Mouse (Mus musculus) embryonic facial prominence, embryonic 10.5 days (tissue): ENCODE measurements around the gene Saysd1. TPM values are rescaled to one million over a fixed set of nuclear protein-coding genes. Genes with fewer than 3 reads are reported as not detected.

ENCODE experiments used
- DNase-seq: peaks from one replicate; pipeline ENCODE4 v3.0.0-alpha.2; 2017; ENCODE audit warnings: low spot score
- H3K27ac ChIP-seq: fragments of 300-500 bp; sonication (generic); replicated peaks from 2 replicates; pipeline ENCODE4 v1.5.1; 2016; ENCODE audit warnings: mild to moderate bottlenecking
- H3K27me3 ChIP-seq: fragments of 300-500 bp; sonication (generic); replicated peaks from 2 replicates; pipeline ENCODE4 v1.6.1; 2016; ENCODE audit warnings: low read depth, mild to moderate bottlenecking; ENCODE audit not compliant: poor library complexity, severe bottlenecking
- H3K36me3 ChIP-seq: fragments of 300-500 bp; sonication (generic); replicated peaks from 2 replicates; pipeline ENCODE4 v1.6.1; 2016; ENCODE audit warnings: mild to moderate bottlenecking, moderate library complexity
- H3K4me1 ChIP-seq: fragments of 300-500 bp; sonication (generic); 2 replicates; pipeline ENCODE4 v1.6.1; 2016
- H3K4me3 ChIP-seq: fragments of 300-500 bp; sonication (generic); 2 replicates; pipeline ENCODE4 v1.5.1; 2016; ENCODE audit warnings: mild to moderate bottlenecking, moderate library complexity
- H3K9me3 ChIP-seq: fragments of 300-500 bp; sonication (generic); 2 replicates; pipeline ENCODE4 v1.6.1; 2016; ENCODE audit warnings: mild to moderate bottlenecking
- WGBS: fragments of 180-500 bp; shearing (Covaris S2); methylation state at CpG from one replicate; pipeline ENCODE4 v1.1.7; 2016; 5-methylcytosine and 5-hydroxymethylcytosine counted together
- polyA plus RNA-seq: library from polyadenylated mRNA; unstranded; fragments of >200 nt; fragmentation: Nextera tagmentation; extraction: Ambion mirVana; gene quantifications from 2 replicates; pipeline ENCODE4 v1.2.1, GENCODE M21; 2016

Gene Saysd1
- polyA plus RNA-seq, 1 experiment from 2014 or later, result 11.1 TPM

- H3K27ac ChIP-seq, result no peak overlapping the region
- no peaks in the 10 kb centered on the region for H3K36me3 ChIP-seq
- no peaks in the 10 kb centered on the region for H3K4me1 ChIP-seq
- no peak overlapping the region for H3K4me3 ChIP-seq
- DNase-seq, result no peak
- H3K9me3 ChIP-seq, result 0 out of 2 replicates have a peak, but pooled peaks cover under 1% of the 10 kb centered on the region
- H3K27me3 ChIP-seq, result no peaks in the 10 kb centered on the region
- WGBS, result 80% methylated on average over 15 of the region's 15 CpGs
These were observed 10.8 kb downstream of the Saysd1 start for GRCm38 (mm10) chr14:20127406-20128087.

- WGBS, result 64% methylated on average over 5 of the region's 5 CpGs
- no peaks in the 10 kb centered on the region for H3K27me3 ChIP-seq
- H3K27ac ChIP-seq, result 0 out of 2 replicates have a peak overlapping the region, but pooled peaks have one; percentile 22
- peaks cover 17% of the 10 kb centered on the region for H3K4me1 ChIP-seq
- no peaks in the 10 kb centered on the region for H3K9me3 ChIP-seq
- H3K4me3 ChIP-seq, result no peak overlapping the region
- H3K36me3 ChIP-seq, result no peaks in the 10 kb centered on the region
- DNase-seq, result no peak
These were observed 17.5 kb downstream of the Saysd1 start for GRCm38 (mm10) chr14:20120868-20121267.

GRCm38 (mm10) chr14:20120012-20120411 lies 18.3 kb downstream of the Saysd1 start:
- Histone ChIP-seq H3K27ac (no peak overlapping the region), H3K36me3 (no peaks in the 10 kb centered on the region), H3K27me3 (no peaks in the 10 kb centered on the region), H3K9me3 (no peaks in the 10 kb centered on the region), H3K4me1 (peaks cover 18% of the 10 kb centered on the region), H3K4me3 (no peak overlapping the region)
- WGBS, result 96% methylated on average over 11 of the region's 11 CpGs
- DNase-seq, result no peak

GRCm38 (mm10) chr14:20116149-20116605 lies 22.2 kb downstream of the Saysd1 start:
- H3K27ac ChIP-seq, result 0 out of 2 replicates have a peak overlapping the region, but pooled peaks have one; percentile 35
- 52% methylated on average over 9 of the region's 9 CpGs for WGBS
- H3K27me3 ChIP-seq, result no peaks in the 10 kb centered on the region

GRCm38 (mm10) chr14:20114951-20115350 lies 23.4 kb downstream of the Saysd1 start:
- no peak overlapping the region for H3K27ac ChIP-seq

More at GRCm38 (mm10) chr14:20116149-20116605, 22.2 kb downstream of the Saysd1 start:
- H3K36me3 ChIP-seq, result no peaks in the 10 kb centered on the region
- H3K4me1 ChIP-seq, result peaks cover 22% of the 10 kb centered on the region
- peak; percentile 20 for DNase-seq
- no peak overlapping the region for H3K4me3 ChIP-seq
- H3K9me3 ChIP-seq, result no peaks in the 10 kb centered on the region; the same call in 1 of the 2 replicates

GRCm38 (mm10) chr14:20113964-20114363 lies 24.4 kb downstream of the Saysd1 start:
- WGBS, result 5% methylated on average over 6 of the region's 6 CpGs
- DNase-seq, result peak; percentile 86
- Histone ChIP-seq H3K4me3 (no peak overlapping the region), H3K4me1 (peaks cover 16% of the 10 kb centered on the region), H3K27me3 (no peaks in the 10 kb centered on the region), H3K9me3 (no peaks in the 10 kb centered on the region; the same call in 1 of the 2 replicates), H3K36me3 (no peaks in the 10 kb centered on the region), H3K27ac (no peak overlapping the region)

More at GRCm38 (mm10) chr14:20114951-20115350, 23.4 kb downstream of the Saysd1 start:
- Histone ChIP-seq H3K27me3 (no peaks in the 10 kb centered on the region), H3K36me3 (no peaks in the 10 kb centered on the region), H3K4me3 (no peak overlapping the region), H3K9me3 (no peaks in the 10 kb centered on the region; the same call in 1 of the 2 replicates), H3K4me1 (peaks cover 16% of the 10 kb centered on the region)
- DNase-seq, result no peak
- 83% methylated on average over 6 of the region's 6 CpGs for WGBS

GRCm38 (mm10) chr14:20113189-20113961 lies 25.0 kb downstream of the Saysd1 start:
- WGBS, result 65% methylated on average over 7 of the region's 7 CpGs
- no peak for DNase-seq
- H3K27ac ChIP-seq, result peak overlapping the region; percentile 40; the same call in 1 of the 2 replicates
- no peaks in the 10 kb centered on the region for H3K36me3 ChIP-seq
- no peaks in the 10 kb centered on the region for H3K27me3 ChIP-seq
- no peaks in the 10 kb centered on the region; the same call in 1 of the 2 replicates for H3K9me3 ChIP-seq
- no peak overlapping the region for H3K4me3 ChIP-seq
- peaks cover 16% of the 10 kb centered on the region for H3K4me1 ChIP-seq

GRCm38 (mm10) chr14:20112218-20112617 lies 26.1 kb downstream of the Saysd1 start:
- Histone ChIP-seq H3K27ac (no peak overlapping the region), H3K36me3 (no peaks in the 10 kb centered on the region), H3K4me1 (peaks cover 14% of the 10 kb centered on the region), H3K9me3 (no peaks in the 10 kb centered on the region; the same call in 1 of the 2 replicates), H3K27me3 (no peaks in the 10 kb centered on the region), H3K4me3 (no peak overlapping the region)
- WGBS, result 70% methylated on average over 3 of the region's 3 CpGs
- DNase-seq, result no peak

- H3K4me3 ChIP-seq, result no peak overlapping the region
- DNase-seq, result no peak
- no peaks in the 10 kb centered on the region; the same call in 1 of the 2 replicates for H3K9me3 ChIP-seq
- no peak overlapping the region for H3K27ac ChIP-seq
- no peaks in the 10 kb centered on the region for H3K27me3 ChIP-seq
- H3K36me3 ChIP-seq, result no peaks in the 10 kb centered on the region
- peaks cover 6% of the 10 kb centered on the region for H3K4me1 ChIP-seq
- WGBS, result 74% methylated on average over 1 of the region's 1 CpGs
These were observed 27.4 kb downstream of the Saysd1 start for GRCm38 (mm10) chr14:20110945-20111344.

- WGBS, result 79% methylated on average over 6 of the region's 6 CpGs
- no peaks in the 10 kb centered on the region for H3K4me1 ChIP-seq
- no peak overlapping the region for H3K27ac ChIP-seq
- DNase-seq, result no peak
- H3K4me3 ChIP-seq, result no peak overlapping the region
- no peaks in the 10 kb centered on the region for H3K9me3 ChIP-seq
- no peaks in the 10 kb centered on the region for H3K36me3 ChIP-seq
- H3K27me3 ChIP-seq, result no peaks in the 10 kb centered on the region
These were observed 32.1 kb downstream of the Saysd1 start for GRCm38 (mm10) chr14:20106271-20106670.

- H3K4me3 ChIP-seq, result no peak overlapping the region
- H3K27ac ChIP-seq, result no peak overlapping the region
- WGBS, result 74% methylated on average over 4 of the region's 4 CpGs
These were observed 35.1 kb downstream of the Saysd1 start for GRCm38 (mm10) chr14:20103207-20103606.

GRCm38 (mm10) chr14:20098061-20098460 lies 40.3 kb downstream of the Saysd1 start:
- no peaks in the 10 kb centered on the region for H3K27me3 ChIP-seq
- H3K9me3 ChIP-seq, result no peaks in the 10 kb centered on the region
- WGBS, result 72% methylated on average over 5 of the region's 5 CpGs
- peaks cover 3% of the 10 kb centered on the region; the same call in 1 of the 2 replicates for H3K4me1 ChIP-seq
- no peak overlapping the region for H3K4me3 ChIP-seq
- DNase-seq, result no peak
- H3K36me3 ChIP-seq, result no peaks in the 10 kb centered on the region
- H3K27ac ChIP-seq, result no peak overlapping the region

More at GRCm38 (mm10) chr14:20103207-20103606, 35.1 kb downstream of the Saysd1 start:
- Histone ChIP-seq H3K36me3 (no peaks in the 10 kb centered on the region), H3K27me3 (no peaks in the 10 kb centered on the region), H3K9me3 (no peaks in the 10 kb centered on the region), H3K4me1 (peaks cover 3% of the 10 kb centered on the region; the same call in 1 of the 2 replicates)
- DNase-seq, result no peak
